Mouse (Mus musculus) MEL (cell line): ENCODE measurements around the gene Cdc42bpa.

ENCODE experiments used
- EP300 ChIP-seq, 2 experiments: IDR thresholded peaks; 2 replicates each; pipeline ENCODE4 v1.6.1; 2011; ENCODE audit warnings: improper control_type of control experiment in 2 of 2, low read length in 2 of 2, low read depth in 1 of 2, mild to moderate bottlenecking in 1 of 2
- POLR2A ChIP-seq, 2 experiments: IDR thresholded peaks; 2 replicates each; pipeline ENCODE4 v1.6.1; 2011 to 2012; ENCODE audit warnings: low read length in 2 of 2, mild to moderate bottlenecking in 2 of 2, control low read depth in 1 of 2, improper control_type of control experiment in 1 of 2, low read depth in 1 of 2, moderate library complexity in 1 of 2; ENCODE audit not compliant: control insufficient read depth in 1 of 2, insufficient read depth in 1 of 2, poor library complexity in 1 of 2
- POLR2AphosphoS5 ChIP-seq: IDR thresholded peaks from 2 replicates; pipeline ENCODE4 v1.6.1; 2012; ENCODE audit warnings: low read depth, borderline replicate concordance, mild to moderate bottlenecking, inconsistent platforms, low read length, moderate library complexity, mixed read lengths
- ZKSCAN1 ChIP-seq: IDR thresholded peaks from 2 replicates; pipeline ENCODE4 v1.6.1; 2012; ENCODE audit warnings: low read depth, mild to moderate bottlenecking, inconsistent platforms, low read length, improper control_type of control experiment, moderate library complexity

DNA sequence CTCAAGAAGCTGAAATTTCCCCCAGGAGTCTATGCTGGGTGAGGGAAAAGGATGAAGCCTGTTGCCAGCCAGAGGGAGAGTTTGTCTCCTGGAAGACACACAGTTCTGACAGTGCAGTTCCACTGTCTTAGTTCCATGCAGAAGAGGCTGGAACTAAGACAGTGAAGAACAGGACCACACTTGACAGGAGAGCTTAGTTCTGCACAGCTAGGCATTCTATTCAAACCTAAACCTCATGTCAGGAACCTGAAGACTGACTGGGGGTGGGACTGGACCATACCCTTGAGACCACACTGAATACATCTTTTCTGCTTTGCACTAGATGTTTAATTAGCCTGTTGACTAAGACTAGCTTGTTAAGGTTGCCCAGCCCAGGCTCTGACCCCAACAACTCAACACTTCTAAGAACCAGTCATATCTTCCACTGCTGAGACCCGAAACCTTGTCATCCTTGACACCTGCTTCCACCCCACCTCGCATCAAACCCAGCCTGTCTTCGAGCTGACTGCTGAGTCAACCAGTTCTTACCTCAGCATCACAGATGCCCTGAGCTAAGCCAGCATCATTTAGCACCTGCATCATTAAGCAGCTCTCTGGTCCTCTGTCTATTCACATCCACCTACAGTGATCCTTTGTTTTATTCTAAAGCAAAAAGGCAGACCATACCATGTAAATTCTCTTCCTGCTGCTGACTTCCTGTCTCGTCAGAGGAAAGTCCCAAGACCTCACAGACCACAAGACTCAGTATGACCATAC, 238.9 kb downstream of the Cdc42bpa start, which contains the start of gene Coq8a:
- TF ChIP-seq POLR2A (IDR thresholded peaks at IDR 0.05; ENCODE audit: control insufficient read depth in 1 of 2, insufficient read depth in 1 of 2, low read depth in 1 of 2, low read length in 2 of 2, poor library complexity in 1 of 2), result no peak
- TF ChIP-seq POLR2AphosphoS5, result no peak
- no peak for TF ChIP-seq ZKSCAN1
- TF ChIP-seq EP300 (IDR thresholded peaks at IDR 0.05; ENCODE audit: low read depth in 1 of 2, low read length in 2 of 2), result no peak
